Mouse (Mus musculus): Measurements from ENCODE around the gene Ceacam16.

DNA sequence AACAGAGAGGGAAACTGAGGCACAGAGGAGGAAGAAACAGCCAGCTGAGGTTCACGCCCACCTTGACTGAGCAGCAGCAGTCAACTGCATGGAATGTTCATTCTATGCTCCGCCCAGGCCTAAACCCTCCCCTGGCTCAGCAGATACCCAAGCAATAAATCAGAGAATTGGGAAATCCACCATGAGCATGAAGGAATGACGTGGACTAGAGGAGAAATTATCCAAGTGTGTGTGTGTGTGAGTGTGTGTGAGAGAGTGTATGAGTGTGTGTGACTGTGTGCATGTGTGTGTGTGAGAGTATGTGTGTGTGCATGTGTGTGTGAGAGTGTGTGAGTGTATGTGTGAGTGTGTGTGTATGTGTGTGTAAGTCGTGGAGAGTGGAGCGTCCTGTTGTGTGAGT, 42.7 kb downstream of the Ceacam16 start:
- TF ChIP-seq POLR2A (IDR thresholded peaks at IDR 0.05; ENCODE audit: extremely low read depth, insufficient read depth, low read length) = no peak
- no peak for TF ChIP-seq CTCF (IDR thresholded peaks at IDR 0.05; ENCODE audit: extremely low read depth, insufficient read depth, low read length)
